Mouse (Mus musculus) urinary bladder, adult 2 months (tissue): ENCODE results near the gene Arhgef26. TPM values are rescaled to one million over a fixed set of nuclear protein-coding genes. Genes with fewer than 3 reads are reported as not detected.

ENCODE experiments used
- DNase-seq: peaks from one replicate; pipeline ENCODE4 v3.0.0; 2022; ENCODE audit warnings: low spot score
- polyA plus RNA-seq: library from polyadenylated mRNA; depleted of rRNA; stranded (reverse); fragments of >200 nt; gene quantifications from 2 replicates; pipeline ENCODE4 v1.2.3, GENCODE M21; 2012; rRNA removed

The Arhgef26 gene
- polyA plus RNA-seq, 1 experiment = 8.7 TPM

GRCm38 (mm10) chr3:62449871-62450496, 111.8 kb downstream of the Arhgef26 start:
- DNase-seq = no peak

DNA sequence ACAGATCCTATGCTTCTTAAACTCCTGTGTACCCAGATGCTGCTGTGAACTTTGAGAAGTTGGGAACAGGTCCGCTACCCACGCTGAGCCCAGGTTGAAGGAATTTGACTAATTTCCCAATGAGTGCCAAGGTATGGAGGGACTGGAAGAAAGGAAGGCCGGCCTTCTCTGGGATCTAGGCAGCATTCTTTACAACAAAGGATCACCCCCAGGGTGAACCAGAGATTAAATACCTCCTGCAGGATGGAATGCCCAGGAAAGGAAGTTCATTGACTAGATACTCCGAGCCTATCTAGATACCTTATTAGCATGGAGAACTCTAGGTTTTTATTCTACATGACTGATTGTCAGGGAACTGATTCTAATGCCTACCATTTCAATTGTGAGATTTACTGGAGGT, 114.8 kb downstream of the Arhgef26 start:
- no peak for DNase-seq

DNA sequence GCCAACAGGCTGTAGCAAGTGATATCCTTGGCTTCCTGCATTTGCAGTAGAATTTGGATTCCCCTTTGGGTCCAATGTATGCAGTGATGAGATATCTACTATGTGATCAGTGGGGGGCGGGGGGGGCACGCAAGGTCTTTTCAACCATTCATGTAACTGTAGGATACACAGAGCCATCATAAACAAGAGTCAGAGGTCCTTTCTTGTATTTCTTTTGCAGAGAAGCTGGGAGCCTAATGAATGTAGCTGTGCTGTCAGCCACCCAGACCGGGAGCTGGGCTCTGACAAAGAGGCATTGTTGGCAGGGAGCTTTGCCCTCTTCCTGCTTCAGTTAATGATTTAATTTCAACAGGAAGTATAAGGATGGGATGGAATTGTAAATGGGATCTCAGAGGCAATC, 116.0 kb downstream of the Arhgef26 start:
- no peak for DNase-seq

DNA sequence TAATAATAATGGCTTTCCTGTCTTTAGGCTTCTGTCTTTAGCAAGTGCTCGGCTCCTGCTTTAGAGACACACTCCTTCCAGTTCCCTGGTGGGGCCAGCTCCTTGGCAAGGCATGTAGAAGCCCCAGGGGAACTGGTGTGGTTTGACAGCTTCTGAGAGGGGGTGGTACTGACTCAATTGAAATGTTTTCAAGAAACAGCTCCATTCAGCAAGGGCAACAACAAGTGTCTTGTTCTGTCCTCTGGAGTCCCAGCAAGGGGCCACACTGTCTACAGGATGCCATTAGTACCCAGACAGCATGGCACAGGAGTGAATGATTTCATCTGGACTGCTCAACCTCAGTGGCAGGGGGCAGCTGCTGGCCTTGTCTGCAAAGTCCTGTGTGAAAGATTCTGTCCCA, 117.7 kb downstream of the Arhgef26 start:
- DNase-seq = no peak

- peak; percentile 29 for DNase-seq
Measured at GRCm38 (mm10) chr3:62458284-62459013, 120.3 kb downstream of the Arhgef26 start.

GRCm38 (mm10) chr3:62459483-62459882, 121.3 kb downstream of the Arhgef26 start:
- DNase-seq = no peak

DNA sequence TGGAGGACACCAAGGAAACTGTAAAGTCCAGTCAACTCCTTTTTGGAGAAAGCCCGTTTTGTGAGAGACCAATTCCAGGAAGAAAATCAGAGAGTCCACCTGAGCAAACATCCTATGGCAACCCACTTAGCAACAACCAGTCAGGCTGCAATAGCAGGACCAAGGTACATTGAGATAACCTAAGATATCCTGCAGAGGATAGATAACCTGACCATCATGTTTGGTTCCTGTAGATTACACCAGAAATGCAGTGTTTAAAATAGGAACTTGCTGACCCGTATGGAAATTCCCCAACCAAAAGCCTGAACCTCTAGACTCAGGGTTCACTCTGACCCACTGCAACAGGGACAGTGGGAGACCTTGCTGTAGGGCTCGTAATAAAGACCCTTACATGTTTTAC, 126.1 kb downstream of the Arhgef26 start:
- no peak for DNase-seq

GRCm38 (mm10) chr3:62470179-62470578, 132.0 kb downstream of the Arhgef26 start:
- no peak for DNase-seq

DNA sequence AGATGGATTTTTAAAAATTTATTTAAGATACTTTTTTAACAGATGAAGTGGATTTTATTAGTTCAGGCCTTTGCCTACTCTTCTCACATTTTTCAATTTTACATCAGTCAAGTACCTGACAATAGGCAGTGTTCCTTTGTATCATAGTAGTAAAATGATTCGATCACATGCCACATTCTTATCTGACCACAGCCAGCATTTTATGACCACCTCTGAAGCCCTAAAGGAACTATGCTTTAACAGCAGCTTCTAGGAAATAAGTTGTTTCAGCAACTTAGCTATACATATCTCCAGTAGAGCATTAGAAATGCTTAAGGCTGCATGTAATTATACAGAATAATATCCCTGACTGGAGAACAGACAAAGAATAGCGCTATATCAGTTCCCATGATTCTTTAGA, 146.2 kb downstream of the Arhgef26 start:
- no peak for DNase-seq

GRCm38 (mm10) chr3:62492568-62492967, 154.4 kb downstream of the Arhgef26 start:
- DNase-seq = no peak

DNA sequence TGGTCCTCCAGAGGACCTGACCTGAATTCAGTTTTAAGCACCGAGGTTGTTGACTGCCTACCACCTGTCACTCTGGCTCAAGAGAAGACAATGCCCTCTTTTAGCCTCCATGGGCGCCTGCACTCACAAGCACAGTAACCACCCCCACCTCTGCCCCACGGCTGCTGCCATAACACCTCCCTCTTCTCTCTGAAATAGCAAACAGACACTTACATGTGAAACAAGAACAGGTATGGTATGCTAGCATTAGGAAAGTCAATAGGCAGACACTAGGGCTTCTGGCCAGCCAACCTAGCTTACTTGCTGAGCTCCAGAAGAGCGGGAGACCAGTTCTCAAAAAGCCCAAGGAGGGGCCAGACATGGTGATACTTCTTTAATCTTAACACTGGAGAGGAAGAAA, 161.2 kb downstream of the Arhgef26 start:
- no peak for DNase-seq

GRCm38 (mm10) chr3:62505166-62505900, 167.2 kb downstream of the Arhgef26 start:
- no peak for DNase-seq

DNA sequence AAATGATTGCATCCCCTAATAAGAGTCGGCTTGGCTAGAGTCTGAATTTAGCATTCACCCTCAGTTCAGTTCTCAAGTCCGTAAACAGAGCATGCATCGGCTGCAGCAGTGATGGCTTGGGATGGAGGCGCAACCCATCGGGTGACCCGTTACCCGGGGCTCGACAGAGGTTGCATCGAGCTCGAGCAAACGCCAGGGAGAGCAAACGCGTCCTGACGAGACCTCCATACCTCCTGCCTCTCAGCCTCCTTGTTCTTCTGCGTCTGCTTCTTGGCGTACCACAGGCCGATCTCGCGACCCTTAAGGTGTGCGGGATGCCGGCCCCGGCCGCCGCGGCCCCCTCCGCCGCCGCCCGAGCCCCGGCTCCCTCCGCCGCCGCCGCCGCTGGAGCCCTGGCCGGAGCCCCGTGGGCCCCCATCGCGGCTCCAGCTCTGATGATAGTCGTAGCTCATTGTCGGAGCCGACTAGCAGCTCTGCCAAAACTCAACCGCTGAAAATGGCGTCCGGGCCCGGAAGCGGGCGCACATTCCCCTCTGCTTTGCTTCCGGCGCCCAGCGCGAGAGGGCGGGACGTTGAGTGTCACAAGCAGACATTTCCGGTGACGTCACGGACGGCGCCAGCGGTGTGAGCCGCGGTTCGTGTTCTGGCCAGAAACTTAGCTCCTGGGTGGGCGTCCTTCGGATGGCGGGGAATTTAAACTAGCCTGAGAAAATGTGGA, 168.5 kb downstream of the Arhgef26 start, which contains the start of gene Dhx36:
Gene Dhx36, minus strand, starts transcription at position 517 of the 718 bp plus-strand sequence.
- DNase-seq = peak; percentile 87

- DNase-seq = no peak
Measured at GRCm38 (mm10) chr3:62507206-62507647, 169.1 kb downstream of the Arhgef26 start.

Other genes starting within 250 kb of the Arhgef26 start
- gene Dhx36, start 168.7 kb downstream of the Arhgef26 start, polyA plus RNA-seq = 20.5 and 23.0 TPM in 2 replicates